Mouse (Mus musculus) limb, embryonic 13.5 days (tissue): Measurements from ENCODE around the gene Spen. TPM values are rescaled to one million over a fixed set of nuclear protein-coding genes. Genes with fewer than 3 reads are reported as not detected.

ENCODE experiments used
- ATAC-seq: fragments of 200-750 bp; cut with Nextera tagmentation; 2 replicates; pipeline ENCODE4 v1.8.0; 2017; ENCODE audit warnings: low read depth, moderate number of reproducible peaks, moderate TSS enrichment; ENCODE audit not compliant: low FRiP score
- H3K27ac ChIP-seq: fragments of 300-500 bp; sonication (generic); 2 replicates; pipeline ENCODE4 v1.5.1; 2015; ENCODE audit warnings: inconsistent platforms, mild to moderate bottlenecking, moderate library complexity
- H3K27me3 ChIP-seq: fragments of 300-500 bp; sonication (generic); 2 replicates; pipeline ENCODE4 v1.6.1; 2015; ENCODE audit warnings: mild to moderate bottlenecking, inconsistent platforms
- H3K36me3 ChIP-seq: fragments of 300-500 bp; sonication (generic); 2 replicates; pipeline ENCODE4 v1.6.1; 2015; ENCODE audit warnings: inconsistent platforms, mild to moderate bottlenecking, moderate library complexity
- H3K4me1 ChIP-seq: fragments of 300-500 bp; sonication (generic); 2 replicates; pipeline ENCODE4 v1.6.1; 2015; ENCODE audit warnings: inconsistent platforms
- H3K4me2 ChIP-seq: fragments of 300-500 bp; sonication (generic); replicated peaks from 2 replicates; pipeline ENCODE4 v1.6.1; 2015; ENCODE audit warnings: inconsistent platforms, mild to moderate bottlenecking, moderate library complexity
- H3K4me3 ChIP-seq: fragments of 300-500 bp; sonication (generic); 2 replicates; pipeline ENCODE4 v1.5.1; 2015; ENCODE audit warnings: moderate library complexity, mild to moderate bottlenecking, inconsistent platforms
- H3K9ac ChIP-seq: fragments of 300-500 bp; sonication (generic); 2 replicates; pipeline ENCODE4 v1.6.1; 2015; ENCODE audit warnings: mild to moderate bottlenecking, inconsistent platforms
- H3K9me3 ChIP-seq: fragments of 300-500 bp; sonication (generic); 2 replicates; pipeline ENCODE4 v1.6.1; 2016; ENCODE audit warnings: inconsistent platforms
- WGBS: fragments of 180-500 bp; shearing (Covaris S2); methylation state at CpG from one replicate; pipeline ENCODE4 v1.1.7; 2015; 5-methylcytosine and 5-hydroxymethylcytosine counted together
- polyA plus RNA-seq: library from polyadenylated mRNA; unstranded; fragments of >200 nt; fragmentation: Nextera tagmentation; extraction: Ambion mirVana; gene quantifications from 2 replicates; pipeline ENCODE4 v1.2.1, GENCODE M21; 2015

The Spen gene
- 10.8 and 11.5 TPM in 2 replicates for polyA plus RNA-seq

DNA sequence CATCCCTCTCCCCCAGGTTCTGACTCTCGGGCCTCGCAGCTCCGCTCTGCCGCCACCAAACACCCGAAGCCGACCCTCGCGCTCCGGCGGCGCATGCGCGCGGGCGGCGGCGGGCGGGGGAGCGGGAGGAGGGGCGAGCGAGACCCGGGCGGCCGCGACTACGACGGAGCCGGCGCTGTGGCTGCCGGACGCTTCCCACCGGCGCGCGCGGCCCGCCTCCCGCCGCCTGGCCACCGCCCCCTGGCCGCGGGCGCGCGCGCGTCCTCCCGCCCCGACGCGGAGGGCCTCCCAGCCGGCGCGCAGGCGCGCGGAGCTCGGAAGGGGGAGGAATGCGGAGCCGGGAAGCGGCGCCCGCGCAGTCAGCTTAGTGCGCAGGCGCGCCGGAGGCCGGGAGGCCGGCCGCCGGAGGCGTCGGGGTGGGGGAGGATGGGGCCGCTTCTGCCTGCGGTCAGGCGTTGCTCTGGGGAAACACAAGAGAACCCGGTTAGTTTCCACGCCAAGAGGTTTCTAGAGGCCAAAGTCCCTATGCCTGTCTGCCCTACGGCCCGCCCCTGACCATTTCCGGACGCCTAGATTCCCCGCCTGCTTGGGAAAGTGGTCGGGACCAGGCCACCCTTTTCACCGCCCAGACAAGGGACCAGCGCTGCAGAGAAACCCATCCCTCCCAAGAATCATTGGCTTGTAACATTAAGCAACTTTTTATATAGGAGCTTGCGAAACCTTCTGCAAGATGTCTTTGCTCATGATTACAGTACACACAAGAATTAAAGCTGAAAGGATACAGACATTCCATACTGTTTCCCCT is at the start of gene Spen:
TSS of gene Spen (minus strand) at position 190 of the 805 bp plus-strand sequence.
- no peaks in the 10 kb centered on the region for H3K36me3 ChIP-seq
- H3K4me1 ChIP-seq = peaks cover 27% of the 10 kb centered on the region
- under 1% methylated on average over 57 of the region's 88 CpGs for WGBS
- no peaks in the 10 kb centered on the region for H3K27me3 ChIP-seq
- H3K9me3 ChIP-seq = no peaks in the 10 kb centered on the region
- H3K27ac ChIP-seq = peak within 1 kb of the TSS; percentile 97
- peak within 1 kb of the TSS; percentile 97 for H3K4me2 ChIP-seq
- H3K9ac ChIP-seq = peak within 1 kb of the TSS; percentile 96
- peak within 1 kb of the TSS; percentile 89 for H3K4me3 ChIP-seq
- peak; percentile 89 for ATAC-seq

DNA sequence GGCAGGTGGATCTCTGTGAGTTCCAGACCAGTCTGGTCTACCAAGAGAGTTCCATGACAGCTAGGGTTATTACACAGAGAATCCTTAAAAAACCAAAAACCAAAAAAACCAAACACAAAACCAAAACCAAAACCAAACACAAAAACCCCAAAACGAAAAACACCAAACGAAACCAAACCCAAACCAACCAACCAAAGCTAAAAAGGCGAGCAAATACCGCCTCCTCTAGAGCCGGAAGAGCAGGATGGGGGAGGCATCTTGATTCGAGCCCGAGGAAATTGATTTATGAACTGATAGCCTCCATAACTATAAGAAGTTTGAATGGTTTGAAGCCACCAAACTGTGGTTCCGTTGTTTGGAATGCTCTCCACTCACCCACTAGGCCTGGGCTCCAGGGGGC is 45.5 kb upstream of the Spen start:
- peaks cover 84% of the 10 kb centered on the region for H3K36me3 ChIP-seq
- H3K4me3 ChIP-seq = no peak overlapping the region
- H3K27ac ChIP-seq = no peak overlapping the region
- no peaks in the 10 kb centered on the region for H3K4me1 ChIP-seq
- no peak overlapping the region for H3K9ac ChIP-seq
- ATAC-seq = no peak
- H3K4me2 ChIP-seq = no peak overlapping the region
- H3K9me3 ChIP-seq = no peaks in the 10 kb centered on the region
- WGBS = 91% methylated on average over 8 of the region's 8 CpGs
- H3K27me3 ChIP-seq = no peaks in the 10 kb centered on the region

DNA sequence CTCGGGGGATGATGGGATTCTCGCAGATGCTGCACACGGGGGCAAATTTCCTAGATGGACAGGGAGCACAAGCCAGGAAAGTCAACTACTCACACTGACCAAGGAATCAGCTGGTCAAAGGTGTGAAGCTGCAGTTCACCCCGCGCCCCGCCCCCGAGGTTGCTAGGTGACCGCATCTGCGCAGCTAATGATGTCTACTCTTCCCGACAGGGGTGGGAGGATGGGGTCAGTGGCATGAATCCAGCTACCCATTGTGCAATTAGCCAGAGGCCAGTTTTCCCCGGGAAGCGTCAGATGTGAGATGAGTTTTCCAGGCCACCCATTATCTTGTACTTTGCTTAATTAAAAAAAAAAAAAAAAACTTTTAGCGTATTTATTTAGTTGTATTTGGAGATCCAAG is 42.7 kb upstream of the Spen start:
- Histone ChIP-seq H3K4me2 (no peak overlapping the region), H3K27ac (no peak overlapping the region), H3K4me1 (no peaks in the 10 kb centered on the region), H3K27me3 (no peaks in the 10 kb centered on the region), H3K36me3 (peaks cover 89% of the 10 kb centered on the region), H3K9ac (no peak overlapping the region), H3K4me3 (no peak overlapping the region), H3K9me3 (no peaks in the 10 kb centered on the region)
- 96% methylated on average over 13 of the region's 13 CpGs for WGBS
- no peak for ATAC-seq

DNA sequence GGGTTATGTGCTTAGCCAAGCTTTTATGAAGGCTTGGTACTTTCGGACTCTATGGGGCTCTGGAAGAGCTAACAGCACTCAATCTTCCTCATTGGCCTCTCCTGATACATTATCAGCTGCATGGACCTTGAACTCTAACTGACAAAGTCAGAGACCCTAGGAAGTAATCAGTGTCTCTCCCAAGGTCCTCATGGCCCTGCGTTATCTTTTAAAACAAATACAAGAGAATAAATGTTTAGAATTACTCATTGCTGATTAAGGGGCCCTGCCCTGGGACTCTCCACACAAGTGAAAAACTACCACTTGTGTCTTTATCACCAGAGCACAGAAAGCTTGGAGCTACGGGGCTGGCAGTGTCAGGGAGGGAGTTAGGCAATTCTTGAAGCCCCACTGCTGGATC is 40.4 kb upstream of the Spen start:
- WGBS = 75% methylated on average over 3 of the region's 3 CpGs
- H3K4me1 ChIP-seq = peaks cover 6% of the 10 kb centered on the region; the same call in 1 of the 2 replicates
- ATAC-seq = no peak
- no peaks in the 10 kb centered on the region for H3K9me3 ChIP-seq
- no peak overlapping the region for H3K4me3 ChIP-seq
- peaks cover 76% of the 10 kb centered on the region for H3K36me3 ChIP-seq
- no peak overlapping the region for H3K27ac ChIP-seq
- no peak overlapping the region for H3K9ac ChIP-seq
- H3K4me2 ChIP-seq = no peak overlapping the region
- no peaks in the 10 kb centered on the region for H3K27me3 ChIP-seq

DNA sequence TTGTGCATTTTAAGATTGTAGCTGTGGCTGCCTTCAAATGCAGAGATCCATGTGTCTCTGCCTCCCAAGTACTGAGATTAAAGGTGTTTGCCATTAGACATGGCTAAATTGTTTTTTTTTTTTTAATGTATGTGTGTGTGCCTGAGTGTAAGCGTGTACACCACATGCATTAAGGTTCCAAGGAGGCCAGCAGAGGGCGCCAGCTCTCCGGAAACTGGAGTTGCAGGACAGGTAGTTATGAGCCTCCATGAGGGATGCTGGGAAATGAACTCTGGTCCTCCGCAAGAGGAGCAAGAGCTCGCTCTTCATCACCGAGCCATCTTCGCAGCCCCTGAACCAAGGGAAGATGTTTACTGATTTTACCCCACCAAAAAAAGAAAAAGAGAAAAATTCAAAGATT is 38.5 kb upstream of the Spen start:
- H3K4me3 ChIP-seq = no peak overlapping the region
- H3K9ac ChIP-seq = no peak overlapping the region
- no peak overlapping the region for H3K27ac ChIP-seq
- H3K36me3 ChIP-seq = peaks cover 56% of the 10 kb centered on the region
- H3K9me3 ChIP-seq = no peaks in the 10 kb centered on the region
- WGBS = 93% methylated on average over 7 of the region's 7 CpGs
- H3K27me3 ChIP-seq = no peaks in the 10 kb centered on the region
- peaks cover 18% of the 10 kb centered on the region for H3K4me1 ChIP-seq
- ATAC-seq = no peak
- no peak overlapping the region for H3K4me2 ChIP-seq

DNA sequence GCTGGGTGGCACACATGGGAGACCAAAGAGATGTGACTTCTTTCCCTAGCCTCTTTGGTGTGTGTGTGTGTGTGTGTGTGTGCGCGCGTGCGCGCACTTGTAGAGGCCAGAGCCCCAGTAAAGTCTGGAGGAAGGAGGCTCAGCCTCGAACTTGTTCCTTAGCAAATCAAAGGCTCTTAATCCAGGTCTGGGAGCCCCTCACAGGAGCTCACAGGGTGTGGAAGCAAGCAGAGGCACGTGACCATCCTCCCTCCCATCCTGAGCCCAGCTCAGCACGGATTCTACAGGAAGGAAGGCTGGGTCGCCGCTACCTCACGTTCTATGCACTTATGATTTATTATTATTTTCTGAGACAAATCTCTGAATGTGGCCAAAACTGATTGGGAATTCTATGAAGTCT is 38.0 kb upstream of the Spen start:
- H3K9ac ChIP-seq = no peak overlapping the region
- no peaks in the 10 kb centered on the region for H3K9me3 ChIP-seq
- 88% methylated on average over 11 of the region's 11 CpGs for WGBS
- no peak for ATAC-seq
- H3K4me1 ChIP-seq = peaks cover 18% of the 10 kb centered on the region
- H3K4me2 ChIP-seq = no peak overlapping the region
- H3K36me3 ChIP-seq = peaks cover 53% of the 10 kb centered on the region
- H3K4me3 ChIP-seq = no peak overlapping the region
- H3K27me3 ChIP-seq = no peaks in the 10 kb centered on the region
- no peak overlapping the region for H3K27ac ChIP-seq

DNA sequence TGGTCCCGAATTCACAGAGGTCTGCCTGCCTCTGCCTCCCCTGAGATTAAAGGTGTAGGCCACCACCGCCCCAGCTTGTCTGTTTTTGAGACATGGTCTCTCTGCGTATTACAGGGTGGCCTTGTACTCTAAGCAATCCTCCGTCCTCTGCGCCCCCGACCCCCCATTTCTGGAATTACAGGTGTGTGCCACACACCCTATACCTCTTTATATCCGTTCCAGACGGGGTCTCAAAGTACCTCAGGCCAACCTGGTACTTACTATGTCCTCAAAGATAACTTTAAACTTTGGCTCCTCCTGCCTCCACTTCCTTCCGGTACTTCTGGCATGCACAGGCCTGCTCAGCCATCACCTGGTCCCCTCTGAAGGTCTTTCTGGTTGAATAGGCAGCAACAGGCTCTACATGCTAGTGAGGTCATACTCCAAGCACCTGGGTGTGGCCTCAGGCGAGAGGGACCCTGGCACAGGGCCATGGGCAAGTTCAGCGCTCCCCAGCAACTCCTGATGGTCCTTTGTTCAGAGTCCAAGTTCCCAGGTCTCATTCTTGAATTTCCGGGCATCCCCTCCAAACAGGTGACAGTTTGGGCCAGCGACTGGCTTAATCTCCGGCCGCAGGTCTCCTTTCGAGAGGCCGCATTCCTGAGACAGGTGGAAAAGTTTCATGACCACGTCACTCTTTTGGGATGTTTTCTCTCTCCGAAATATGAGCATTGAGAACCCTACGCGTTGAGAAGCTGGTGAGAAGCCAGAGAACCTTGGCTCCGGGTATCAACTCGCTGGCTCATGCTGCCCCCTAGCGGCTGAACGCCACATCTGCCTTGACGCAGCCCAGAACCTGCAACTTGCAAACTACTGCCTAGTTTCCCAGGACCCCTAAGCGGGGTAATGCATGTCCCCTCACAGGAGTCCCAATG is 36.6 kb upstream of the Spen start:
- Histone ChIP-seq H3K36me3 (peaks cover 39% of the 10 kb centered on the region), H3K4me3 (peak overlapping the region; percentile 8; the same call in 1 of the 2 replicates), H3K9ac (no peak overlapping the region), H3K4me2 (peak overlapping the region; percentile 49), H3K27me3 (no peaks in the 10 kb centered on the region), H3K9me3 (no peaks in the 10 kb centered on the region), H3K4me1 (peaks cover 18% of the 10 kb centered on the region), H3K27ac (0 out of 2 replicates have a peak overlapping the region, but pooled peaks have one; percentile 16)
- ATAC-seq = peak; percentile 71
- WGBS = 39% methylated on average over 27 of the region's 27 CpGs

DNA sequence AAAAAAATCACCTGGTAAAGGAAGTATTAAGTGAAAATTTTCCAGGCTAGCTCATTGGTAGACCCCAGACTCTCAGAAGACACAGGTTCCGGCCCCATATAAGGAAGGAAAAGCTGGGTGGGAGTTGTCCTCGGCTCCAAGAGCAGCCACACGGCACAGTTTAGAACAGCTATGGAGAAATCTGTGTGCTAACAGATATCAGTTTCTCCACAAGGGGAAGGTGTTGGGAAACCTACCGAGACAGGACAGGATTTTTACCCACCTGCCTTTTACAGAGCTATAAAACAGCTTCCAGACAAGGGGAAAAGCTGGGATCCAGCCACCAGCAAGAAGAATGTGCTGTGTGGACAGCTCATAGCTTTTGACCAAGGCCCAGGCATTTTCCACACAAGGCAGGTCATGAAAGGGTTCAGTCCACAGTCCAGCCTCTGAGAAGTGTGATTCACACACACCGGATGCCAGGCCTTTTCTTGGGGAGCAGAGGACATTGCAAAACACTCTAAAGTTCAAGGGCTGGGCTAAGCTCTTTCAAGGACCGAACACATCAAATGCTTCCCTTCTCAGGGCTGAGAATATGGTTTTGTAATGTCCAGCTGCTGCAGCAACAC is 35.1 kb upstream of the Spen start:
- Histone ChIP-seq H3K27ac (peak overlapping the region; percentile 39), H3K4me2 (no peak overlapping the region; the same call in 1 of the 2 replicates), H3K9me3 (no peaks in the 10 kb centered on the region), H3K4me3 (no peak overlapping the region), H3K27me3 (no peaks in the 10 kb centered on the region), H3K36me3 (peaks cover 23% of the 10 kb centered on the region), H3K9ac (no peak overlapping the region; the same call in 1 of the 2 replicates), H3K4me1 (peaks cover 18% of the 10 kb centered on the region)
- 50% methylated on average over 6 of the region's 6 CpGs for WGBS
- no peak; the same call in 1 of the 2 replicates for ATAC-seq

DNA sequence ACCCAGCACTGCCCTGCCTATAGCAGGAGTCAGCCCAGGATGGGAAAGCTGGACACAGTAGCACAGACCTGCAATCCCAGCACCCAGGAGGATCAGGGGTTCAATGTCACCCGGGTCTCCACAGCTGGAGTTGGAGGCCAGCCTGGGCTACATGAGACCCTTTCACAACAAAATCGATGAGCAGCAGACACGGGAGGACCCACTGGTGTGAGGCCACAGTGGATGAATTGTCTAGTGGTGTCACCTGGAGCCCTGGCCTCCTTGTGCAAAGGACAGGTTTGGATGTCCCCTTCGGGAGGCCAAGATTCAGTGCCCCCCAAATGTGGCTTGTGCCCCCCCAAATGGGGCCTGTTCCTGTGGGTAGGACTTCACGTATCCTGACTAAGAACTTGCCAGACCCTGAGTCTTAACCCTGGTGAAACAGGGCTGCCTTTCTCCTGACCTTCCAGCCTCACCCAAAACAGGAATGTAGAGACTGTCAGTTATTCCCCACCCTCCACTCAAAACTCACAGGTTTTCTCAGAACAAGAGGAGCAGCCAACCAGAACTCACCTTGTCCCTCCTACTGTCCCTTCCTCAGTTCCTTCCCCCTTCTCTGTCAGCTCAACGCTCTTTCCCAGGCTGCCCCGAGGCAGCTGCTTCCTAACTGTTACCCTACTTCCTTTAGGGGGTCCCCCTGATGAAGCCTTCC is 34.4 kb upstream of the Spen start:
- no peaks in the 10 kb centered on the region for H3K9me3 ChIP-seq
- no peak overlapping the region; the same call in 1 of the 2 replicates for H3K4me2 ChIP-seq
- H3K9ac ChIP-seq = no peak overlapping the region; the same call in 1 of the 2 replicates
- no peaks in the 10 kb centered on the region for H3K27me3 ChIP-seq
- 64% methylated on average over 7 of the region's 7 CpGs for WGBS
- no peak for ATAC-seq
- H3K27ac ChIP-seq = peak overlapping the region; percentile 39
- no peak overlapping the region for H3K4me3 ChIP-seq
- H3K36me3 ChIP-seq = peaks cover 17% of the 10 kb centered on the region
- peaks cover 18% of the 10 kb centered on the region for H3K4me1 ChIP-seq

DNA sequence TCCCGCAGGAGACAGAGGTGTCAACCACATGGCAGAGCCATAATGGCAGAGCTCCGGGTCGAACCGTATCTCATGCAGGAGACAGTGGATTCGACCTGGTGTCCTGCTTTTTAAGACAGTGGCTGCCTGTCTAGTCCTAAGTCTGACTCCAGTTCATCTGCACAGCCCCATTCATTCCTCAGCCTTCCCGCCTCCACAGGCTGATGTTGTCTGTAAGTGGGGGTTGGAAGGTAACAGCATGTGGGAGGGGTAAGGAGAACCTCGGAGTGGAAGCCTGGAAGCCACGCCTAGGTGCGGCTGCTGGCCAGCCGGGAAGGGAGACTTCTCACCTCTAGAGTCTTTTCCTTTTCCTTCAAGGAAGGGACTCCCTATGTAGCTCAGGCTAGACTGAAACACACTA is 33.5 kb upstream of the Spen start:
- no peaks in the 10 kb centered on the region for H3K9me3 ChIP-seq
- no peak overlapping the region for H3K4me2 ChIP-seq
- H3K4me1 ChIP-seq = peaks cover 18% of the 10 kb centered on the region
- no peaks in the 10 kb centered on the region for H3K27me3 ChIP-seq
- 56% methylated on average over 10 of the region's 10 CpGs for WGBS
- no peak for ATAC-seq
- peaks cover 8% of the 10 kb centered on the region for H3K36me3 ChIP-seq
- no peak overlapping the region for H3K9ac ChIP-seq
- H3K4me3 ChIP-seq = no peak overlapping the region
- H3K27ac ChIP-seq = no peak overlapping the region

DNA sequence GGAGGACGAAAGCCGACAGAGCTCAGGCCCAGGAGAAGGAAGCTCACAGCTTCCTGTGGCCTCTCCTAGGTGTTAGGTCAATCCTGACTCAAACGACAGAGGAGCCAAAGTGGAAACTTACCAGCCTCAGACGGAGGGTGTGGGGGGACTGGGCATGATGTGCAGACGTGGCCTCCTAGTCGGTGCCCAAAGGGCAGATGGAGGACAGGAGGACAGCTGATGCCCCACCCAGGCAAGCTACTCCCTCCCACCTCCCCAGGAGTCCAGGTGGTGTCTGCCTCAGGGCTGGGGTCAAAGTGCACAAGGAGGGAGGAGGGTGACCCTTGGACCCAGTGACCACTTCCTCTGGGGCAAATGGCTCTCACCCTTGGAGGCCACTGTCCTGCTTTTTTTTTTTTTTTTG is 32.9 kb upstream of the Spen start:
- no peak for ATAC-seq
- WGBS = 50% methylated on average over 6 of the region's 6 CpGs
- Histone ChIP-seq H3K27me3 (no peaks in the 10 kb centered on the region), H3K9me3 (no peaks in the 10 kb centered on the region), H3K4me3 (no peak overlapping the region), H3K36me3 (peaks cover 2% of the 10 kb centered on the region), H3K27ac (no peak overlapping the region), H3K4me2 (no peak overlapping the region), H3K4me1 (peaks cover 18% of the 10 kb centered on the region), H3K9ac (no peak overlapping the region)
